Mouse (Mus musculus): ENCODE results near the gene Pgrmc2. TPM values are rescaled to one million over a fixed set of nuclear protein-coding genes. Genes with fewer than 3 reads are reported as not detected.

Pgrmc2 gene
- total RNA-seq (2021), result 10 to 100 TPM; 45.9 to 46.6 TPM
- long read RNA-seq, experiment 1, transcript Pgrmc2-201 (3 exons, 3,007 nt), result major isoform, 62 of 73 reads
- long read RNA-seq, experiment 1, partial matches to known transcripts, result 0 of 73 reads
- long read RNA-seq, experiment 1, other reads (novel, unspliced or antisense), result 10 of 73 reads
- long read RNA-seq, experiment 2, transcript Pgrmc2-201 (3 exons, 3,007 nt), result major isoform, 61 of 69 reads
- long read RNA-seq, experiment 2, partial matches to known transcripts, result 8 of 69 reads
- long read RNA-seq, experiment 2, other reads (novel, unspliced or antisense), result 0 of 69 reads

DNA sequence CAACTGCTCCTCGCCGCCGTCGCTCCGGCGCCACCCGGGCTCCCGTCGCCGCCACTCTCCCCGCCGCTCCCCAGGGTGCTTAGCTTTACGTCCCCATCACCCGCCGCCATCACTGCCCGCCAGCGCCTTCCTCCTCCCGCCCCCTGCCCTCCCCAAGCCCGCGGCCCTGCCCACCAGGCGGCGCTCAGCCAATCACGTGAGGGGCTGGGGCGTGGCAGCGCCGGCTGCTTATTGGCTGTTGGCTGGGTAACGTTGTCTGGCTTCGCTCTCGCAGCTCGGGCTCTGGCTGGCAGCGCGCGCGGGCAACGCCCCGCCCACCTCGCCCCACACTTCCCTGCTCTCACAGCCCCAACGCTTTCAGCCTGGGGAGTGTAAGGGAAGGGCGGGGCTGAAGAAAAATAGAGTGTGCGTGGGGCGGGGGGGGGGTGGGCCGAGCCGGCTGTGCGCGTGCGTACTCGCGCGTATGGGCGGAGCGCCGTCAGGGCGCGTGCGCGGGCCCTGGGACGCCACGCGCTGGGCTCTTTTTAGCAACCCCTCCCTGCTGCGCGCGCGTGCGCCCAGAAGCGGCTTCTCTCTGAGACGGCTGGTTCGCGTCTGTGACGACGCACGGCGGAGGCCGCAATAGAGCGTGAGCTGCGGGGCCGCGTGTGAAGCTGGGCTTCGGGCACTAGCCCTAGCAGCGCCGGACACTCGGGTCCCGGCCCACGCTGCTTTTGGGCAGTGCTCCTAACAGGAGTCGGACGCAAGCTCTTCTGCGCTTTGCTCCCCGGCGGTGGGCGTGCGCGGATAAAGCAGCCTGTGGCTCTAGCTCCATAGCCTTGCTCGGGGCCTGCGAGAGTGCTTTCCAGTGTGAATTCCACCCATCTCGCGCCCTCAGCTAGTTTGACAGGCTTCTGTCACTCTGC is at the start of gene Pgrmc2:
TSS of gene Pgrmc2 (minus strand) at position 162 of the 905 bp plus-strand sequence.
- intact Hi-C loops (cut with DNase I), result loop anchor here (2.0 to 5.0 kb wide), 3 partner anchors 74 to 482 kb away; no protein-coding TSS in a partner anchor
- DNase-seq (ENCODE audit: low spot score in 2 of 2), result peak; percentile 98 to 99

- DNase-seq (ENCODE audit: low spot score in 2 of 2), result no peak
- intact Hi-C loops (cut with DNase I), result no loop called here
Measured at GRCm38 (mm10) chr3:41124000-41124294, 41.1 kb upstream of the Pgrmc2 start.

DNA sequence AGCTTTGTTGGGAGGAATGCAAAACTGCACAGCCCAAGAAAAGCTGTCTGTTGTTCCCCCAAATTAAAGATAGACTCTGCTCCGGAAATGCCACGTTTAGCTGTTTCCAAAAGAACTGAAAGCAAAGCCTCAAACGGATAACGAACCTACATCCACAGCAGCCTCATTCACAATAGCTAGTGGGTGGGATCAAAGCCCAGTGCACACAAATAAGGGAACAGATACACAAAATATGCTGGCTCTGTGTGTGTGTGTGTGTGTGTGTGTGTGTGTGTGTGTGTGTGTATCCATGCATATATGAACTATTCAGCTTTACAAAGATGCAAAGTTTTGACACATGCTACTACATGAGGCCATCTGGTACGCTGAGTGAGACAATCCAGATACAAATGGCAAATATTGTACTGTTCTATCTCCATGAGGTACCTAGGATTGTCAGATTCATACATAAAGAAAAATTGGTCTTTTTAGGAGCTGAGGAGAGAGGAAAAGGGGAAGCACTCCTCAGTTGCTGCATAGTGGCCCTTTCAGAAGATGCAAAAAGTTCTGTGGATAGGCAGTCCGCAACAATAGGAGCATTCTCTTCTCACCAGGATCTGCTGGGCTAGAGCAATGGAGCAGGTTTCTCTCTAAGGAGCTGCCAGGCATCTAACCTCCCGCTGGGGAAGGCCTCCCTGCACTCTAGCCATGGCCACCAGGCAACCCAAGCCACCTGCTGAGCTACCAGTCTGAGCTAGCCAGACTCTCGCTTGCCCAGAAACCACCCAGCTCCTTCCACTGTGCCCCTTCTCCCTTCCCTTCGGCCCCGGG is 40.5 kb upstream of the Pgrmc2 start:
- intact Hi-C loops (cut with DNase I), result no loop called here

GRCm38 (mm10) chr3:41118173-41118572 is 35.3 kb upstream of the Pgrmc2 start:
- DNase-seq (ENCODE audit: low spot score in 2 of 2), result no peak
- intact Hi-C loops (cut with DNase I), result no loop called here

More for the DNA sequence above, 40.5 kb upstream of the Pgrmc2 start:
- no peak for DNase-seq (ENCODE audit: low spot score in 2 of 2)

DNA sequence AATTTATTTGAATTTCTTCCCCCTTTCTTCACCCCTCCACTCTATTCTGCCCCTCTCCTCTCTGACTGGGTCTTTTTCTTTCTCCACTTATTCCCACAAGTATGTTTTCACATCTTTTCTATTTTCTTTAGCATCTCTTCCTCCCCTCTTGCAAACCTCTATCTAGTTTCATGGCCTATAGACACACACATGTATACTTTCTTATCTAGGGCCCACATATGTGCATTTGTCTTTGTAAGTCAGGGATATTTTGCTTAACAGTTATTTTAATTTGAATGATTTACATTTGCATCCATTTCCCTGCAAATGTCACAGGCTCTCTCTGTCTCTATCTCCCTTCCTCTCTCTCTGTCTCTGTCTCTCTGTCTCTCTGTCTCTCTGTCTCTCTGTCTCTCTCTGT is 34.6 kb upstream of the Pgrmc2 start:
- intact Hi-C loops (cut with DNase I), result no loop called here
- DNase-seq (ENCODE audit: low spot score in 2 of 2), result no peak

GRCm38 (mm10) chr3:41113186-41113585 is 30.3 kb upstream of the Pgrmc2 start:
- intact Hi-C loops (cut with DNase I), result no loop called here
- DNase-seq (ENCODE audit: low spot score in 2 of 2), result peak in 1 of 2 experiments; percentile 60

DNA sequence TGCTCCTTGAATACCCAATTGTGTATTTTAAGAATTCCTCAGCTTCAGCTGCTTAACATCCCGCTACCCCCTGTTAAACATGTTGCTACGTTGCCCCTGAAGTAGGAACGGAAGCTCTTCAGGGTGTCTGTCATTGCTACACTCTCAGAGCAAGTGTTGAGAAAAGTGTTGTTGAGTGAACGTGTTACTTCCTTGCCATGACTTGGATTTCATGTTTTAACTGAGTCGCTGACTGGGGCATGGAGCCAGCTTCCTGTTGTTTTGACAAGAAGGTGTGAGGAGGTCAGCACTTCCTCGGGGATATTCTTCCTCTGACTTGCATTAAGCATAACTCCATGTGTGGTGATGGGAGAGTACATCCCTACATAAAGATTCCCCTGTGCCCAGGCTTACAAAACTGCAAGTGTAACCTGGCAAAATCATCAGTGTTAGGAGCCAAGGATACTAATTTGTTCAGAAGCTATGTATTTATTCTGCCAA is 25.5 kb upstream of the Pgrmc2 start:
- no peak for DNase-seq (ENCODE audit: low spot score in 2 of 2)
- intact Hi-C loops (cut with DNase I), result no loop called here

GRCm38 (mm10) chr3:41107600-41108305 is 24.9 kb upstream of the Pgrmc2 start:
- DNase-seq (ENCODE audit: low spot score in 2 of 2), result peak in 1 of 2 experiments; percentile 22
- intact Hi-C loops (cut with DNase I), result no loop called here

- intact Hi-C loops (cut with DNase I), result no loop called here
- no peak for DNase-seq (ENCODE audit: low spot score in 2 of 2)
Measured at GRCm38 (mm10) chr3:41101905-41102304, 19.1 kb upstream of the Pgrmc2 start.

- DNase-seq (ENCODE audit: low spot score in 2 of 2), result no peak
- intact Hi-C loops (cut with DNase I), result no loop called here
Measured at GRCm38 (mm10) chr3:41100157-41100556, 17.3 kb upstream of the Pgrmc2 start.

- intact Hi-C loops (cut with DNase I), result no loop called here
- DNase-seq (ENCODE audit: low spot score in 2 of 2), result no peak
Measured at GRCm38 (mm10) chr3:41099672-41100071, 16.8 kb upstream of the Pgrmc2 start.

- intact Hi-C loops (cut with DNase I), result no loop called here
- no peak for DNase-seq (ENCODE audit: low spot score in 2 of 2)
Measured at GRCm38 (mm10) chr3:41093210-41093609, 10.4 kb upstream of the Pgrmc2 start.

DNA sequence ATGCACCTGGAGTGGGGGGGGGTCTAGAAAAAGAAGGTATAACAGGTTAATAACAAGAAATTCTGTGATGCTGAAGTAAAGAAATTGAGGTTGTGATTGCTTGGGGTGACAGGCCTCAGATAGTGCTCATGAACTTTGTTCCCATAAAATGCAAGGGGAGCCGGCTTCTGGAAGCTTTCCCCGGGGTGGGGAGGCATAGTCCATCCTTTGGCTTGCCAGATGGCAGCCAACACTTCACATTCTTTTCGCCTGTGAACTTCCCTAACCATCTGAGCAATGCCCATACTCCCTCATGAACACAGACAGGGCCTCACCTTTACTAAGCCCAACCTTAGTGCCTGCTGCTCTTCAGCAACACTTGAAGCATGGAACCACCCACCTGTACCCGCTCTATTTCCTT is 9.5 kb upstream of the Pgrmc2 start:
- intact Hi-C loops (cut with DNase I), result no loop called here
- no peak for DNase-seq (ENCODE audit: low spot score in 2 of 2)

GRCm38 (mm10) chr3:41090839-41091238 is 8.0 kb upstream of the Pgrmc2 start:
- DNase-seq (ENCODE audit: low spot score in 2 of 2), result no peak
- intact Hi-C loops (cut with DNase I), result no loop called here

GRCm38 (mm10) chr3:41087071-41087470 is 4.2 kb upstream of the Pgrmc2 start:
- intact Hi-C loops (cut with DNase I), result no loop called here
- DNase-seq (ENCODE audit: low spot score in 2 of 2), result no peak

GRCm38 (mm10) chr3:41084421-41084820 is 1.6 kb upstream of the Pgrmc2 start:
- no peak for DNase-seq (ENCODE audit: low spot score in 2 of 2)
- intact Hi-C loops (cut with DNase I), result loop anchor here (5.0 kb wide), 2 partner anchors 73 to 132 kb away; no protein-coding TSS in a partner anchor

GRCm38 (mm10) chr3:41083790-41084112 is 905 bp upstream of the Pgrmc2 start:
- intact Hi-C loops (cut with DNase I), result loop anchor here (2.0 to 5.0 kb wide), 3 partner anchors 74 to 481 kb away; no protein-coding TSS in a partner anchor
- no peak for DNase-seq (ENCODE audit: low spot score in 2 of 2)

DNA sequence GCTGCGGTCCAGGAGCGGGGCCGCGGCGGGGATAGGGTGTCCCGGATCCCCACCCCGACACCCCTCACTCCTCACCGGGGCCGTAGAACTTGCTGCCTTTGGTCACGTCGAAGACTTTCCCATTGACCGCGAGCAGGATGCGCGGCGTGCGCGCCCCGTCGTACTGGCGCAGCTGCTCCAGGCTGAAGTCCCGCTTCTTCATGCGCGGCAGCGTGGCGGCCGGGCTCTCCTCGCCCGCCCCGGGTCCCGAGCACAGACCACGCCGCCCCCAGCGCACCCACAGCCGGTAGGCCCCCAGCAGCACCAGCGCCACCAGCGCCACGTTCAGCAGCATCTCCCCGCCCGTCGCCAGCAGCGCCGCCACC is 344 bp downstream of the Pgrmc2 start:
- DNase-seq (ENCODE audit: low spot score in 2 of 2), result peak in 1 of 2 experiments; percentile 16
- intact Hi-C loops (cut with DNase I), result loop anchor here (2.0 to 5.0 kb wide), 3 partner anchors 75 to 482 kb away; no protein-coding TSS in a partner anchor

Data from left cerebral cortex, postnatal 14 days (tissue).